Mouse (Mus musculus) bone marrow macrophage, adult 2 months (primary cell): ENCODE measurements around the gene Cela3a.

Experiments
- CTCF ChIP-seq: IDR thresholded peaks from 2 replicates; pipeline ENCODE4 v1.5.1; 2012; ENCODE audit warnings: low read depth, mild to moderate bottlenecking, low read length, moderate library complexity
- POLR2A ChIP-seq: IDR thresholded peaks from 2 replicates; pipeline ENCODE4 v1.6.1; 2012; ENCODE audit warnings: mild to moderate bottlenecking, low read depth, low read length, borderline replicate concordance

DNA sequence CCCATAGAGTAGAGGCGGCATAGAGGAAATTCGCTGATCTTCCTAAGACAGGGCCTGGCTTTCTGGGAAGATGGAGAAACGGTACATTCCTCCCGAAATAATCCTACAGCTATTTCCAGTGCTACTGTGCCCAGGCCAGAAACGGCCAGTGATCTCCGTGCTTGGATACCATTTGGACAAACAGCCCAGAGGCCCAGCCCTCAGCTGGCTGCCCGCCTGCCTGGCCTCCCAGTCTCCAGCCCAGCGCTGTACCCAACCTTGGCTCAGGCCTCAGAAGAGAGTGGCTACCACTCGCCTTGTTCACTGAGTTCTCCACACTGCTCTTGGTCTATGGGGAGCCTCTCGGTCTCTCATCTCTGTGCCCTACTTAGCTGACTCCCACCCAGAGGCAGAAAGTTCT, 40.1 kb upstream of the Cela3a start:
- TF ChIP-seq POLR2A (no peak), CTCF (no peak)
